ENCODE assay signal across 8 mouse cellular contexts in the genomic region with DNA sequence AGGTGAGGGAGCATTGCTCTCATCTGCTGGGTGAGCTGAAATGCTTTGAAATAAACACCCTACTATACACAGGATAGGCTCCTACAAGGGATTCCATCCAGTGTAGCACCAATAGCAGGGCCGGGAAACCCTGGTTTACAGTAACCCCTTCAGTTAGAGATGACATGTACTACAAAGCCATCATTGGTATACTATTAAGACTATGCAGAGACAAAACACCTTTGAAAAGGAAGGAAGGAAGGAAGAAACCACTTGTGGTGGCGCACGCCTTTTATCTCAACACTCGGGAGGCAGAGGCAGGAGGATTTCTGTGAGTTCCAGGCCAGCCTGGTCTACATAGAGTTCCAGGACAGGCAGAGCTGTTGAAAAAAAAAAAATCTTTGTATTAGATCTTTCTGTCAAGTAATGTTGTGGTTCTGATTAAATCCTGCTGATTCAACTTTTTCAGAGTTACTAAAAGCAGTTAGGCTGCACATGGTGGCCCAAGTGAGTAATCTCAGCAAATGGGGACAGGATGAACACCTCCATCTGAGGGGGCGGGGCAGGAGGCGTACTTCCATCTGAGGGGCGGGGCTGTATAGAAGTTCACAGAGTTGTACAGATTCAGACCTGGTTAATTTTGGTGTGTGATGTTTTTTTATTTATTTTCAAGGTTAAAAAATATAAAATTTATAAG. TPM values are rescaled to one million over a fixed set of nuclear protein-coding genes. Genes with fewer than 3 reads are reported as not detected.
DNase-seq lines count a peak whose midpoint lies in the region; ATAC-seq and TF ChIP-seq lines count a peak whose summit lies in the region.

No protein-coding gene starts in this region.

- no peak for DNase-seq in forebrain, postnatal 0 days
- no peak for DNase-seq in midbrain, postnatal 0 days (ENCODE audit: low spot score)
- DNase-seq in gastrocnemius, postnatal 10 days = no peak
- no peak for DNase-seq in kidney, postnatal 4 days

- peak overlapping the region; percentile 18 for H3K4me2 ChIP-seq in forebrain, postnatal 0 days (ENCODE audit: low read depth)
- H3K4me2 ChIP-seq in forebrain, embryonic 15.5 days (replicated peaks) = no peak overlapping the region
- H3K4me2 ChIP-seq in embryonic facial prominence, embryonic 15.5 days (replicated peaks) = peak overlapping the region; percentile 47
- peak overlapping the region; percentile 43 for H3K4me2 ChIP-seq in midbrain, postnatal 0 days (ENCODE audit: low read depth, low read length, poor library complexity, severe bottlenecking)

- no peaks in the 10 kb centered on the region for H3K4me1 ChIP-seq in forebrain, postnatal 0 days (ENCODE audit: insufficient read depth)
- peaks cover 16% of the 10 kb centered on the region for H3K4me1 ChIP-seq in forebrain, embryonic 15.5 days
- H3K4me1 ChIP-seq in megakaryocyte, embryonic 14.5 days = peaks cover 46% of the 10 kb centered on the region
- H3K4me1 ChIP-seq in embryonic facial prominence, embryonic 15.5 days = peaks cover 22% of the 10 kb centered on the region
- H3K4me1 ChIP-seq in midbrain, postnatal 0 days (ENCODE audit: insufficient read depth, low read length) = no peaks in the 10 kb centered on the region; the same call in 1 of the 2 replicates

- H3K9me3 ChIP-seq in forebrain, postnatal 0 days (ENCODE audit: low read length) = no peaks in the 10 kb centered on the region
- no peaks in the 10 kb centered on the region for H3K9me3 ChIP-seq in forebrain, embryonic 15.5 days
- H3K9me3 ChIP-seq in megakaryocyte, embryonic 14.5 days = peaks cover 9% of the 10 kb centered on the region; the same call in 1 of the 2 replicates
- H3K9me3 ChIP-seq in embryonic facial prominence, embryonic 15.5 days (replicated peaks) = no peaks in the 10 kb centered on the region
- H3K9me3 ChIP-seq in midbrain, postnatal 0 days (ENCODE audit: low read length) = no peaks in the 10 kb centered on the region

- no peak overlapping the region for H3K27ac ChIP-seq in forebrain, postnatal 0 days (ENCODE audit: low read depth, low read length)
- no peak overlapping the region for H3K27ac ChIP-seq in forebrain, embryonic 15.5 days (replicated peaks)
- no peak overlapping the region for H3K27ac ChIP-seq in embryonic facial prominence, embryonic 15.5 days (replicated peaks)
- no peak overlapping the region for H3K27ac ChIP-seq in midbrain, postnatal 0 days (ENCODE audit: low read depth, low read length)

- no peak for TF ChIP-seq CTCF in forebrain, postnatal 0 days (IDR thresholded peaks at IDR 0.05; ENCODE audit: low read depth)
- no peak for TF ChIP-seq CTCF in midbrain, postnatal 0 days (IDR thresholded peaks at IDR 0.05)

- ATAC-seq in forebrain, postnatal 0 days = no peak
- ATAC-seq in forebrain, embryonic 15.5 days (replicated peaks) = no peak
- ATAC-seq in megakaryocyte, adult 5-6 weeks (ENCODE audit: poor library complexity, severe bottlenecking) = no peak
- ATAC-seq in embryonic facial prominence, embryonic 15.5 days (ENCODE audit: insufficient number of reproducible peaks, low FRiP score, low TSS enrichment, low read depth) = no peak
- ATAC-seq in midbrain, postnatal 0 days (ENCODE audit: low FRiP score) = no peak

- WGBS in forebrain, postnatal 0 days = 96% methylated on average over 7 of the region's 7 CpGs
- 91% methylated on average over 7 of the region's 7 CpGs for WGBS in forebrain, embryonic 15.5 days
- 88% methylated on average over 7 of the region's 7 CpGs for WGBS in embryonic facial prominence, embryonic 15.5 days
- WGBS in midbrain, postnatal 0 days = 95% methylated on average over 7 of the region's 7 CpGs

- no peaks in the 10 kb centered on the region for H3K36me3 ChIP-seq in forebrain, postnatal 0 days (ENCODE audit: insufficient read depth)
- no peaks in the 10 kb centered on the region for H3K36me3 ChIP-seq in forebrain, embryonic 15.5 days
- peaks cover 3% of the 10 kb centered on the region for H3K36me3 ChIP-seq in megakaryocyte, embryonic 14.5 days (replicated peaks; ENCODE audit: low read length)
- no peaks in the 10 kb centered on the region for H3K36me3 ChIP-seq in embryonic facial prominence, embryonic 15.5 days
- H3K36me3 ChIP-seq in midbrain, postnatal 0 days (ENCODE audit: insufficient read depth, low read length) = no peaks in the 10 kb centered on the region

- no peak overlapping the region for H3K4me3 ChIP-seq in forebrain, postnatal 0 days (ENCODE audit: low read depth, low read length)
- H3K4me3 ChIP-seq in forebrain, embryonic 15.5 days = no peak overlapping the region
- H3K4me3 ChIP-seq in megakaryocyte, embryonic 14.5 days (replicated peaks) = peak overlapping the region; percentile 84
- H3K4me3 ChIP-seq in embryonic facial prominence, embryonic 15.5 days (replicated peaks) = peak overlapping the region; percentile 32
- no peak overlapping the region for H3K4me3 ChIP-seq in midbrain, postnatal 0 days (ENCODE audit: low read depth, low read length)

- H3K27me3 ChIP-seq in forebrain, postnatal 0 days (ENCODE audit: insufficient read depth, low read length) = no peaks in the 10 kb centered on the region; the same call in 1 of the 2 replicates
- no peaks in the 10 kb centered on the region for H3K27me3 ChIP-seq in forebrain, embryonic 15.5 days
- H3K27me3 ChIP-seq in megakaryocyte, embryonic 14.5 days (replicated peaks) = no peaks in the 10 kb centered on the region
- H3K27me3 ChIP-seq in embryonic facial prominence, embryonic 15.5 days = peaks cover 9% of the 10 kb centered on the region; the same call in 1 of the 2 replicates
- peaks cover 4% of the 10 kb centered on the region; the same call in 1 of the 2 replicates for H3K27me3 ChIP-seq in midbrain, postnatal 0 days (ENCODE audit: insufficient read depth, low read length)

- no peak overlapping the region for H3K9ac ChIP-seq in forebrain, postnatal 0 days
- no peak overlapping the region for H3K9ac ChIP-seq in forebrain, embryonic 15.5 days (replicated peaks)
- H3K9ac ChIP-seq in embryonic facial prominence, embryonic 15.5 days = no peak overlapping the region
- no peak overlapping the region for H3K9ac ChIP-seq in midbrain, postnatal 0 days (replicated peaks; ENCODE audit: low read length, poor library complexity, severe bottlenecking)

RNA-seq across cellular contexts. Expression of a gene that starts 53.2 kb away (rescaled TPM):
- 135 and 155 TPM in 2 replicates for total RNA-seq in forebrain, postnatal 0 days (2014; rRNA removed)
- 70.1 and 88.9 TPM in 2 replicates for polyA plus RNA-seq in forebrain, postnatal 0 days (2015; fragmentation: Nextera tagmentation; extraction: Ambion mirVana)
- 201 and 205 TPM in 2 replicates for polyA plus RNA-seq in forebrain, embryonic 15.5 days (2015; fragmentation: Nextera tagmentation; extraction: Ambion mirVana)
- 77.6 and 434 TPM in 2 replicates for polyA plus RNA-seq in megakaryocyte, embryonic 14.5 days (2012; ENCODE audit: insufficient read depth, low replicate concordance)
- total RNA-seq in megakaryocyte, adult 5-6 weeks (2015) = 70.3 and 88.4 TPM in 2 replicates
- total RNA-seq in megakaryocyte, adult 5-6 weeks (2017) = 87.7 and 103 TPM in 2 replicates
- polyA plus RNA-seq in embryonic facial prominence, embryonic 15.5 days (2015; fragmentation: Nextera tagmentation; extraction: Ambion mirVana) = 124 and 127 TPM in 2 replicates
- 120 and 151 TPM in 2 replicates for total RNA-seq in midbrain, postnatal 0 days (2014; rRNA removed)
- polyA plus RNA-seq in midbrain, postnatal 0 days (2015; fragmentation: Nextera tagmentation; extraction: Ambion mirVana) = 78.9 and 85.1 TPM in 2 replicates
- 10 to 100 TPM; 40.1 to 46.3 TPM for total RNA-seq in gastrocnemius, postnatal 10 days (2021)

Comparison
In these comparisons a context has a peak if more than half of its experiments do, and no peak if none do; other contexts are left out.
1. H3K4me3 ChIP-seq: peak in megakaryocyte, embryonic 14.5 days (single experiment) and embryonic facial prominence, embryonic 15.5 days (single experiment); none in forebrain, postnatal 0 days (single experiment), forebrain, embryonic 15.5 days (single experiment) and midbrain, postnatal 0 days (single experiment).